Mouse (Mus musculus) neural tube, embryonic 11.5 days (tissue): Measurements from ENCODE around the gene Upf1. TPM values are rescaled to one million over a fixed set of nuclear protein-coding genes. Genes with fewer than 3 reads are reported as not detected.

ENCODE experiments used
- ATAC-seq: fragments of 200-750 bp; cut with Nextera tagmentation; 2 replicates; pipeline ENCODE4 v1.8.0; 2017; ENCODE audit warnings: moderate number of reproducible peaks, mild to moderate bottlenecking, moderate TSS enrichment, moderate library complexity; ENCODE audit not compliant: insufficient read depth, low FRiP score, low TSS enrichment
- DNase-seq: peaks from one replicate; pipeline ENCODE4 v3.0.0-alpha.2; 2015; ENCODE audit warnings: low spot score
- H3K27ac ChIP-seq: fragments of 300-500 bp; sonication (generic); 2 replicates; pipeline ENCODE4 v1.5.1; 2014; ENCODE audit warnings: low read depth, mild to moderate bottlenecking, low read length
- H3K27me3 ChIP-seq: fragments of 300-500 bp; sonication (generic); 2 replicates; pipeline ENCODE4 v1.6.1; 2014; ENCODE audit warnings: mild to moderate bottlenecking, low read length, mixed read lengths; ENCODE audit not compliant: control insufficient read depth, insufficient read depth
- H3K36me3 ChIP-seq: fragments of 300-500 bp; sonication (generic); 2 replicates; pipeline ENCODE4 v1.6.1; 2014; ENCODE audit warnings: mild to moderate bottlenecking, low read length, moderate library complexity, mixed read lengths; ENCODE audit not compliant: control insufficient read depth, insufficient read depth
- H3K4me1 ChIP-seq: fragments of 300-500 bp; sonication (generic); 2 replicates; pipeline ENCODE4 v1.6.1; 2014; ENCODE audit warnings: low read length, mixed read lengths; ENCODE audit not compliant: control insufficient read depth, insufficient read depth
- H3K4me2 ChIP-seq: fragments of 300-500 bp; sonication (generic); 2 replicates; pipeline ENCODE4 v1.6.1; 2014; ENCODE audit warnings: low read depth, mild to moderate bottlenecking, moderate library complexity
- H3K4me3 ChIP-seq: fragments of 300-500 bp; sonication (generic); 2 replicates; pipeline ENCODE4 v1.5.1; 2014; ENCODE audit warnings: low read depth, low read length
- H3K9ac ChIP-seq: fragments of 300-500 bp; sonication (generic); 2 replicates; pipeline ENCODE4 v1.6.1; 2014; ENCODE audit warnings: mild to moderate bottlenecking, low read length
- H3K9me3 ChIP-seq: fragments of 300-500 bp; sonication (generic); 2 replicates; pipeline ENCODE4 v1.6.1; 2016; ENCODE audit warnings: low read length; ENCODE audit not compliant: control insufficient read depth
- WGBS: fragments of 180-500 bp; shearing (Covaris S2); extraction: QIAGEN DNeasy Blood & Tissue Kit; methylation state at CpG from one replicate; pipeline ENCODE4 v1.1.7; 2014; 5-methylcytosine and 5-hydroxymethylcytosine counted together
- polyA plus RNA-seq: library from polyadenylated mRNA; unstranded; fragments of >200 nt; fragmentation: Nextera tagmentation; extraction: Ambion mirVana; gene quantifications from 2 replicates; pipeline ENCODE4 v1.2.1, GENCODE M21; 2014

Upf1 gene
- polyA plus RNA-seq, 1 experiment from 2014 or later = 24.0 TPM

- Histone ChIP-seq H3K36me3 (no peaks in the 10 kb centered on the region), H3K4me1 (no peaks in the 10 kb centered on the region), H3K4me2 (no peak overlapping the region), H3K27ac (no peak overlapping the region), H3K4me3 (no peak overlapping the region), H3K9me3 (no peaks in the 10 kb centered on the region), H3K27me3 (peaks cover 3% of the 10 kb centered on the region), H3K9ac (no peak overlapping the region)
- no peak for ATAC-seq
- WGBS = 60% methylated on average over 5 of the region's 5 CpGs
- DNase-seq = no peak
These were observed 13.5 kb upstream of the Upf1 start for GRCm38 (mm10) chr8:70366588-70366987.

- no peaks in the 10 kb centered on the region for H3K4me1 ChIP-seq
- H3K9me3 ChIP-seq = no peaks in the 10 kb centered on the region
- no peak for DNase-seq
- no peak overlapping the region for H3K4me2 ChIP-seq
- H3K27me3 ChIP-seq = no peaks in the 10 kb centered on the region
- no peak for ATAC-seq
- H3K9ac ChIP-seq = no peak overlapping the region
- 51% methylated on average over 5 of the region's 5 CpGs for WGBS
- no peak overlapping the region for H3K4me3 ChIP-seq
- H3K27ac ChIP-seq = no peak overlapping the region
- no peaks in the 10 kb centered on the region for H3K36me3 ChIP-seq
These were observed 11.0 kb upstream of the Upf1 start for GRCm38 (mm10) chr8:70364066-70364465.

- Histone ChIP-seq H3K4me3 (no peak overlapping the region), H3K27me3 (no peaks in the 10 kb centered on the region), H3K36me3 (no peaks in the 10 kb centered on the region), H3K4me2 (no peak overlapping the region), H3K9me3 (no peaks in the 10 kb centered on the region), H3K9ac (no peak overlapping the region), H3K27ac (no peak overlapping the region), H3K4me1 (no peaks in the 10 kb centered on the region)
- DNase-seq = no peak
- ATAC-seq = no peak
- WGBS = 75% methylated on average over 10 of the region's 10 CpGs
These were observed 8.5 kb upstream of the Upf1 start for GRCm38 (mm10) chr8:70361484-70362032.

- ATAC-seq = no peak
- no peak overlapping the region for H3K27ac ChIP-seq
These were observed 7.7 kb upstream of the Upf1 start for GRCm38 (mm10) chr8:70360769-70361168.

GRCm38 (mm10) chr8:70359411-70359810, 6.3 kb upstream of the Upf1 start:
- no peaks in the 10 kb centered on the region for H3K9me3 ChIP-seq
- ATAC-seq (no peak), DNase-seq (no peak)
- WGBS = 42% methylated on average over 3 of the region's 3 CpGs
- no peak overlapping the region for H3K4me3 ChIP-seq
- H3K27ac ChIP-seq = no peak overlapping the region
- H3K4me1 ChIP-seq = no peaks in the 10 kb centered on the region
- H3K9ac ChIP-seq = no peak overlapping the region
- H3K4me2 ChIP-seq = no peak overlapping the region
- H3K27me3 ChIP-seq = no peaks in the 10 kb centered on the region
- H3K36me3 ChIP-seq = no peaks in the 10 kb centered on the region

More at GRCm38 (mm10) chr8:70360769-70361168, 7.7 kb upstream of the Upf1 start:
- Histone ChIP-seq H3K9me3 (no peaks in the 10 kb centered on the region), H3K27me3 (no peaks in the 10 kb centered on the region), H3K9ac (no peak overlapping the region), H3K36me3 (no peaks in the 10 kb centered on the region), H3K4me3 (no peak overlapping the region), H3K4me1 (no peaks in the 10 kb centered on the region), H3K4me2 (no peak overlapping the region)
- no peak for DNase-seq
- WGBS = 52% methylated on average over 4 of the region's 4 CpGs

- Histone ChIP-seq H3K9ac (no peak overlapping the region), H3K36me3 (no peaks in the 10 kb centered on the region), H3K4me3 (no peak overlapping the region), H3K27ac (no peak overlapping the region), H3K4me2 (no peak overlapping the region), H3K27me3 (no peaks in the 10 kb centered on the region), H3K4me1 (peaks cover 12% of the 10 kb centered on the region), H3K9me3 (no peaks in the 10 kb centered on the region)
- 84% methylated on average over 1 of the region's 1 CpGs for WGBS
- no peak for DNase-seq
- no peak for ATAC-seq
These were observed 3.0 kb upstream of the Upf1 start for GRCm38 (mm10) chr8:70356111-70356510.

- ATAC-seq = no peak
- H3K27ac ChIP-seq = no peak overlapping the region
- peak overlapping the region; percentile 27 for H3K9ac ChIP-seq
- no peak for DNase-seq
- no peak overlapping the region; the same call in 1 of the 2 replicates for H3K4me3 ChIP-seq
- H3K4me2 ChIP-seq = peak overlapping the region; percentile 95
- H3K36me3 ChIP-seq = no peaks in the 10 kb centered on the region
- peaks cover 20% of the 10 kb centered on the region for H3K4me1 ChIP-seq
- WGBS = 68% methylated on average over 4 of the region's 4 CpGs
- no peaks in the 10 kb centered on the region for H3K27me3 ChIP-seq
- H3K9me3 ChIP-seq = no peaks in the 10 kb centered on the region
These were observed 926 bp upstream of the Upf1 start for GRCm38 (mm10) chr8:70354004-70354403.

GRCm38 (mm10) chr8:70352657-70353151, 374 bp downstream of the Upf1 start:
- ATAC-seq = peak; percentile 43

GRCm38 (mm10) chr8:70352000-70352384, 1.1 kb downstream of the Upf1 start:
- Histone ChIP-seq H3K27me3 (no peaks in the 10 kb centered on the region), H3K36me3 (no peaks in the 10 kb centered on the region), H3K4me3 (peak overlapping the region; percentile 93), H3K4me2 (peak overlapping the region; percentile 95), H3K9ac (peak overlapping the region; percentile 94), H3K27ac (no peak overlapping the region), H3K4me1 (peaks cover 20% of the 10 kb centered on the region), H3K9me3 (no peaks in the 10 kb centered on the region)
- WGBS = 29% methylated on average over 3 of the region's 3 CpGs
- ATAC-seq (no peak), DNase-seq (no peak)

More at GRCm38 (mm10) chr8:70352657-70353151, 374 bp downstream of the Upf1 start:
- peak overlapping the region; percentile 94 for H3K9ac ChIP-seq
- H3K27ac ChIP-seq = peak overlapping the region; percentile 80
- no peaks in the 10 kb centered on the region for H3K36me3 ChIP-seq
- peak; percentile 53 for DNase-seq
- peak overlapping the region; percentile 95 for H3K4me2 ChIP-seq
- no peaks in the 10 kb centered on the region for H3K27me3 ChIP-seq
- WGBS = 0% methylated on average over 53 of the region's 64 CpGs
- peak overlapping the region; percentile 93 for H3K4me3 ChIP-seq
- H3K4me1 ChIP-seq = peaks cover 20% of the 10 kb centered on the region
- no peaks in the 10 kb centered on the region for H3K9me3 ChIP-seq
